Mouse (Mus musculus): ENCODE measurements around the gene Zfp708. TPM values are rescaled to one million over a fixed set of nuclear protein-coding genes. Genes with fewer than 3 reads are reported as not detected.
"Not testable (repeated sequence)": the region's sequence is repeated elsewhere in the genome, so short reads cannot be mapped to it uniquely, and the experiment has no call there.

The Zfp708 gene
- 7.5 and 8.3 TPM in 2 replicates for polyA plus RNA-seq (2015; fragmentation: Nextera tagmentation; extraction: Ambion mirVana)

DNA sequence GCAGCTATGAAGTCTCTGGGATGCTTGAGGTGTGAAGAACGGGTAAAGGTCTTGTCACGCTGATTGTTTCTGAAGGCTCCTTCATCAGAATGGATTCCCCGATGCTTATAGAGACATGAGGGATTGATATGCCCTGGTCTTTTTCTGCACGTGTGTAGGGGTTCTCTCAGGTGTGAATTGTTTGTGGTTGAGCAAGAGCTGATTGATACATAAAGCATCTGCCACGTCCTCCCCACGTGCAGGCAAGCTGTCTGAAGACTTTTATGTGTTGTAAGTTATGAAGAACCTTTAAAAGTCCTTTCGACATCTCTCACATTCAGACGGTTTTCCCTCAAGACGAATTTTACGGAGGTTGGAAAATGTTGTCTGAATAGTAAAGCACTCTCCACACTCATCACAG, at the start of gene Zfp708:
Zfp708 (minus strand) TSS at position 101 of the 400 bp plus-strand sequence.
- Histone ChIP-seq H3K4me3 (replicated peaks) (no peak within 1 kb of the TSS), H3K4me1 (no peaks in the 10 kb centered on the region), H3K9me3 (replicated peaks) (no peaks in the 10 kb centered on the region), H3K36me3 (no peaks in the 10 kb centered on the region), H3K4me2 (no peak within 1 kb of the TSS), H3K9ac (replicated peaks) (no peak within 1 kb of the TSS), H3K27ac (replicated peaks) (no peak within 1 kb of the TSS), H3K27me3 (replicated peaks) (no peaks in the 10 kb centered on the region)
- no peak for ATAC-seq (ENCODE audit: low FRiP score)
- WGBS = 91% methylated on average over 10 of the region's 10 CpGs

DNA sequence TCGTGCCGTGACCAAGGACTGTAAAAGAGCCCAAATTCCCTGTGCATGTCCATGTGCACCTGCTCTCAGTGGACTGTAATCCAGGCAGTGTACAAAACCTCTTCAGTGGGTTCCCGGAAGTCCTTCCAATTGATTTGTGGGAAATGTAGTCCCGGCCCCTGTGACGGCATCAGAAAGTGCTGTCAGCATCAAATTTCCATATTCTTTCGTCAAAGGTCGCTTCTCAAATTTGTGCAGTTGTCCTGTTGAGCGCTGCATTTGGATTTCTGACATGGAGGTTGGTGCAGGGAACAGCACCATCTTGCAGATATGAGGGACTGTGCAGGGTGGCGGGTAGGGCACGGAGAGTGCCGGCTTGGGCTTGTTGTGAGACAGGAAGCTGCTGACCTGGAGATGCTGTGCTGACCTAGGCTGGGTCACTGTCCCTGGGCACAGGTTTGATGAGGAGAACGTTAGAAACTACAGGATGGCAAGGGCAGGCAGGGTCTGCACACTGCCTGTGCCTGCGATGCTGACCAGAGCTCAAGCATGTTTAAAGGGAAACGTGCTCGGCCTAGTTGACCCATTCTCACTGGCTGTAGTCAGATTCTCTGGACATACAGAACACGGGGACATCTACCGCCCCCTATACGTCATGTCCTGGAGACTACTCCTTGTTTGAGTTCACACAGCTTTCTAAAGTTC, 30.4 kb upstream of the Zfp708 start:
- under 1% methylated on average over 18 of the region's 18 CpGs for WGBS
- Histone ChIP-seq H3K36me3 (no peaks in the 10 kb centered on the region), H3K27me3 (replicated peaks) (no peaks in the 10 kb centered on the region), H3K4me2 (peak overlapping the region; percentile 81), H3K9me3 (replicated peaks) (no peaks in the 10 kb centered on the region), H3K4me1 (peaks cover 9% of the 10 kb centered on the region; the same call in 1 of the 2 replicates), H3K4me3 (replicated peaks) (peak overlapping the region; percentile 72), H3K9ac (replicated peaks) (peak overlapping the region; percentile 72), H3K27ac (replicated peaks) (peak overlapping the region; percentile 82)
- ATAC-seq (ENCODE audit: low FRiP score) = peak; percentile 98

DNA sequence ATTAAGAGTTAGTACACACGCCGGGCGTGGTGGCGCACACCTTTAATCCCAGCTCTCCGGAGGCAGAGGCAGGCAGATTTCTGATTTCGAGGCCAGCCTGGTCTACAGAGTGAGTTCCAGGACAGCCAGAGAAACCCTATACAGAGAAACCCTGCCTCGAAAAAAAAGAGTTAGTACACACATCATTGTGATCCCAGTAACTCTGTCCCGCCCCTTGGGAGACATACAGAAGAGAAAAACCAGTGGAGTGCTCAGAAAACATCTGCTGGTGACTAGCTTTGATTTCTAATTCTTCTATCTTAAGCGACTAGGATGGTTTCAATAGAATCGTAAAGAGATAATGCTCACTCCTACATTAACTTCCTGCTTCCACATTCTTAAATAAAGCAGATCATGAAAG, 29.7 kb upstream of the Zfp708 start:
- not testable (repeated sequence) for H3K9me3 ChIP-seq (replicated peaks); H3K4me1 ChIP-seq; H3K27me3 ChIP-seq (replicated peaks); H3K36me3 ChIP-seq
- Histone ChIP-seq H3K27ac (replicated peaks) (peak overlapping the region; percentile 82), H3K4me3 (replicated peaks) (peak overlapping the region; percentile 72), H3K9ac (replicated peaks) (peak overlapping the region; percentile 72; the same call in 1 of the 2 replicates), H3K4me2 (peak overlapping the region; percentile 81)
- WGBS = 78% methylated on average over 10 of the region's 10 CpGs
- peak; percentile 49; the same call in 1 of the 2 replicates for ATAC-seq (ENCODE audit: low FRiP score)

DNA sequence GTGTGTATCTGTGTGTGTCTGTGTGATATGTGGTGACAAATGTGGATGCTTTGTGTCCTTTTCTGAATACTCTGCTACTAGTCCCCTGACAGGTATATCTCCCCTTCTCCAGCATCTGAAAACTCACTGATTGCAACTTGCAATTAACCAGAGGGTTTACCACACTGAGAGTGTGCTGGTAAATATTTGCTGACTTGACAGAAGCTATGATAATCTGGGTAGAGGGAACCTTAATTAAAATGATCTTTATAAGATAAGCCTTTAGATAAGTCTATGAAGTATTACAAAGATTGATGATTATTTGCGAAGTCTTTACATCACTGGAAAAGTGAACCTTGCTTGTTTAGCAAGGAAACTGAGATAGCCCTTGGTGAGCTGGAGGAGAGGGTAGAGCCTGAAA, 26.7 kb upstream of the Zfp708 start:
- no peaks in the 10 kb centered on the region for H3K36me3 ChIP-seq
- H3K27ac ChIP-seq (replicated peaks) = no peak overlapping the region
- no peaks in the 10 kb centered on the region for H3K27me3 ChIP-seq (replicated peaks)
- no peaks in the 10 kb centered on the region for H3K9me3 ChIP-seq (replicated peaks)
- 94% methylated on average over 1 of the region's 1 CpGs for WGBS
- H3K9ac ChIP-seq (replicated peaks) = no peak overlapping the region
- no peak overlapping the region for H3K4me3 ChIP-seq (replicated peaks)
- no peak for ATAC-seq (ENCODE audit: low FRiP score)
- peaks cover 9% of the 10 kb centered on the region; the same call in 1 of the 2 replicates for H3K4me1 ChIP-seq
- H3K4me2 ChIP-seq = no peak overlapping the region

DNA sequence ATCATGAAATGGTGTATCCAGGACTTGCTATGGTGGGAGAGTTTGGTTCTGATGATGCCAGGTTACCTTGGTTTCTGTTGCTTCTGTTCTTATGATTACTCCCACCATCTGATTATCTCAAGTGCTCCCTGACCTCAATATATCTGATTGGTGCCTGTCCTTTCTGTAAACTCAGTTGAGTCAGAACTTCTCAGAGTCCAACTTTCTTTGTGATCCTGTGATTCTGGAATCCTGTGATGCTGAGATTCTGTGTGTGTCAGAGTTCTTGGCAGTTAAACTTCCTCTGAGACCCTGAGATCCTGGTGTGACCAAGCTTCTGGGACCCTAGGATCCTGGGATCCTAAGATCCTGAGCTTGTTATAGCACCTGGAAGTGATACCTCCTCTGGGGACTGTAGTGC, 23.6 kb upstream of the Zfp708 start, which contains the start of gene Zfp759:
Zfp759 (plus strand) TSS at position 301 of the 400 bp plus-strand sequence.
- H3K4me2 ChIP-seq; H3K9ac ChIP-seq (replicated peaks); ATAC-seq (ENCODE audit: low FRiP score); H3K4me3 ChIP-seq (replicated peaks); H3K4me1 ChIP-seq; H3K36me3 ChIP-seq; H3K27ac ChIP-seq (replicated peaks); H3K27me3 ChIP-seq (replicated peaks); H3K9me3 ChIP-seq (replicated peaks): not testable (repeated sequence)

DNA sequence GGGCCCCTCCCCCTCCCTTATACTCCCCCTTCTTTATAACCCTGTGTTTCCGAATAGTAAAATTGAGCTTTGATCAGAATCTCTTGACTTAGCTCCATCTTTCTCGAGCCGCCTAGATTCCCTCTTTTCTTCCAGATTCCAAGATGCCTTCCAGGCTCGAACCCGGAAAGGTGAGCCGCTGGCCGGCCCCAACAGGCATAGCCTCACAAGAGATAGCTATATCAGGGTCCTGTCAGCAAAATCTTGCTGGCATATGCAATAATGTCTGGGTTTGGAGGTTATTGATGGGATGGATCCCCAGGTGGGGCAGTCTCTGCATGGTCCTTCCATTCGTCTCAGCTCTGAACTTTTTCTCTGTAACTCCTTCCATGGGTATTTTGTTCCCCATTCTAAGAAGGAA, 18.4 kb upstream of the Zfp708 start, which contains the start of gene Rslcan18:
Rslcan18 (minus strand) TSS at position 101 of the 400 bp plus-strand sequence.
- not testable (repeated sequence) for H3K4me3 ChIP-seq (replicated peaks); H3K4me1 ChIP-seq; H3K9me3 ChIP-seq (replicated peaks); H3K4me2 ChIP-seq; H3K27ac ChIP-seq (replicated peaks); ATAC-seq (ENCODE audit: low FRiP score); H3K36me3 ChIP-seq; H3K27me3 ChIP-seq (replicated peaks); H3K9ac ChIP-seq (replicated peaks)
- WGBS = 91% methylated on average over 8 of the region's 8 CpGs

DNA sequence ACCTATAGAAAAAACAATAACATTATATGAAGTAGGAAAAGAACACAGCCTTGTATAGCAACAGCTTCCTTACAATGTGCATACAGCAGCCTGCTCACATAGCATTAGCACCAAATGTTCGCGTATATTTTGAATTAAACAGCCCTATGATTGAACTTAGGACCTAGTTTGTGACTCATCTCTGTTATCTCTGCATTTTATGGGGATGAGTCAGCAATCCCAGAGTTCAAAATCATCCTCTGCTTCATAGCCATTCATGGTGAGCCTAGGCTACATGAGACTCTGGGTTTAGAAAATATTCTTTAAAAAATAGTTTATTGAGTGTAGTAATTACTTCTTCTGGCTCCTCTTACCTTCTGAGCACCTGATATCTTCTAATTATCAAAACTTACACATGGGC, 15.5 kb upstream of the Zfp708 start:
- Histone ChIP-seq H3K36me3 (no peaks in the 10 kb centered on the region), H3K27ac (replicated peaks) (no peak overlapping the region), H3K4me3 (replicated peaks) (no peak overlapping the region), H3K9ac (replicated peaks) (no peak overlapping the region), H3K9me3 (replicated peaks) (no peaks in the 10 kb centered on the region), H3K27me3 (replicated peaks) (no peaks in the 10 kb centered on the region), H3K4me2 (no peak overlapping the region), H3K4me1 (no peaks in the 10 kb centered on the region)
- WGBS = 93% methylated on average over 2 of the region's 2 CpGs
- no peak for ATAC-seq (ENCODE audit: low FRiP score)

DNA sequence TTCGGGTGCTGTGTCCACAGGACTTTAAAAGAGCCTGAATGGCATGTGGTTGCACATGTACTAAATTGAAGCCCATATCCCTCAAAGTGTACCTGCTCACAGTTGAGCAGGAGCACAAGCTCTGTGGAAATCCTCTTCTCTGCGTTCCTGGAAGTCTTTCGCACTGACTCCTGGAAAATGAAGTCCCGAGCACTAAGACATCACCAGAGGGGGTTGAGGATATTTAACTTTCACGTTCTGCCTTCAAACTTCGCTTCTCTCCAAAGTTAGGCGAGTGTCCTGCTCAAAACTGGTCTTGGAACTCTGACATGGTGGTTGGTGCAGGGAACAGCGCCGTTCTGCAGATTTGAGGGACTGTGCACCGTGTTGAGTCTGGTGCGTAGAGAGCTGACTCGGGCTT, 14.3 kb upstream of the Zfp708 start:
- ATAC-seq (ENCODE audit: low FRiP score) = no peak
- no peak overlapping the region for H3K9ac ChIP-seq (replicated peaks)
- 86% methylated on average over 12 of the region's 12 CpGs for WGBS
- H3K4me1 ChIP-seq = peaks cover 10% of the 10 kb centered on the region
- no peak overlapping the region for H3K4me3 ChIP-seq (replicated peaks)
- no peak overlapping the region for H3K27ac ChIP-seq (replicated peaks)
- H3K4me2 ChIP-seq = no peak overlapping the region
- H3K36me3 ChIP-seq = no peaks in the 10 kb centered on the region
- no peaks in the 10 kb centered on the region for H3K27me3 ChIP-seq (replicated peaks)
- no peaks in the 10 kb centered on the region for H3K9me3 ChIP-seq (replicated peaks)

DNA sequence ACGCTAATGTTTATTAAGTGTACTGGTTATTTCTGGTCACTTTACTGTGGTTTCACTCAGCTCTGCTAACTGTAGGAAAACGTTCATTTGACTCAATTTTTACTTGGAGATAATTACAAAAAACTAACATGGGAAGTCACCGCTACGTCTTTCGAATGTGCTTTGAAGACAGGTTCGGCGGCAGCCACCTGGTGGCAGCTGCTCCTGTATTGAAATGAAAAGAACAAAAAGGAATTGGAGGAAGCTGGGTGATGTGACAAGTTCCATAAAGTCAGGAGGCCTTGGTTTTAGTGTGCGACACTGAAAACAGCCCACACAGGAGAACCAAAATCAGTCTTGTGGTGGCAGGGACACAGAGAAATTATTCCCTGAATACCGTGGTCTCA, 11.0 kb upstream of the Zfp708 start:
- no peaks in the 10 kb centered on the region for H3K27me3 ChIP-seq (replicated peaks)

DNA sequence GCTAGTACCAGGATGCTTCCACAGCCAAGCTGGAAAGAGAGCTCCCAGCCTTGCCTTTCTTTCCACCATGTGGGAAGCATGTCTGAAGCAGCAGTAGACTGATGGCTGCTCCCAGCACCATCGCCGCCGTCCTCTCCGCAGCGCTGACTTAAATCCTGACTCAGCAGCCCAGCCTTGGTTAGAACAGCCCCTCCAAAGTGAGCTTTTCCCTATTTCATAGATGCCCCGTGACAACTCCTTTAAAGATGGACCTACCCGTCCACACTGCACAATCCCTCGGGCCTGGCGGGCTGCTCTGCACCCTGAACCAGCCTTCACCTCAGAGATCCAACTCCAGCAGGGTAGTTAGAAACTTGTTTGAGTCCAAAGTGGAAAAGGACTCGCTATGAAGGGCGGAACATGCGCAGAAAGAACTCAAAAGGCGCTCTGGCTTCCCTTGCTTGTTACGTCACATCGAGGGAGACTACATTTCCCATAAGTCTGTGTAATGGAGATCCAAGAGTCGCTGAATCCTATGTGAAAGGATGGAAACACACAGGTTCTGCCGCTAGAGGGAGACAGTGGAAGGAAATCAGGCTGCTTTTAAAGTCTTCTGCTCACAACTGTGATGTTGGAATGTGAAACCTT, 10.5 kb upstream of the Zfp708 start, which contains the start of gene Gm28557:
Gm28557 (minus strand) TSS at position 411 of the 627 bp plus-strand sequence.
- Histone ChIP-seq H3K27ac (replicated peaks) (peak within 1 kb of the TSS; percentile 84), H3K9ac (replicated peaks) (peak within 1 kb of the TSS; percentile 60), H3K4me2 (peak within 1 kb of the TSS; percentile 86), H3K4me1 (peaks cover 10% of the 10 kb centered on the region), H3K9me3 (replicated peaks) (no peaks in the 10 kb centered on the region), H3K4me3 (replicated peaks) (peak within 1 kb of the TSS; percentile 66), H3K27me3 (replicated peaks) (no peaks in the 10 kb centered on the region), H3K36me3 (no peaks in the 10 kb centered on the region; the same call in 1 of the 2 replicates)
- peak; percentile 99 for ATAC-seq (ENCODE audit: low FRiP score)
- under 1% methylated on average over 17 of the region's 17 CpGs for WGBS

More for the DNA sequence above, 11.0 kb upstream of the Zfp708 start:
- Histone ChIP-seq H3K4me1 (peaks cover 10% of the 10 kb centered on the region), H3K9ac (replicated peaks) (peak overlapping the region; percentile 34), H3K36me3 (no peaks in the 10 kb centered on the region; the same call in 1 of the 2 replicates), H3K4me3 (replicated peaks) (peak overlapping the region; percentile 66), H3K27ac (replicated peaks) (peak overlapping the region; percentile 84), H3K9me3 (replicated peaks) (no peaks in the 10 kb centered on the region), H3K4me2 (peak overlapping the region; percentile 86)
- peak; percentile 87 for ATAC-seq (ENCODE audit: low FRiP score)
- 4% methylated on average over 9 of the region's 9 CpGs for WGBS

DNA sequence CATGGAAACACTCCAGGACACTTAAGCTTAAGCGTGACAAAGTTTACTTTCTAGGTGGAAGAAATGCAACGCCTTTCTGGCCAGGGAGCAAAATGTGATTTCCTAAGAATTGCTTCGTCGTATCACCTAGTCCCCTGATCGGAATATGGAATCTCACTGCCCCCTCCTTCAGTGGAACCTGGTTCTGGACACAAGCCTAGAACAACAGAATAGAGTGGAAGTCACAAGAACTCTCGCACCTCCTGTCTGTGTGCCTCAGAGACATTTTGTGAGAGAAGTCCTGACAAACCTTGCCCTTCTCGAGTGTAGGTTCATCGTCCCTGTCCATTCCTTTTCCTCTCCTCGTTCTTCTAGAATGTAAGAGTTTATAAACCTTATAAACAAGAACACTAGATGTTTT, 9.9 kb upstream of the Zfp708 start:
- Histone ChIP-seq H3K9ac (replicated peaks) (peak overlapping the region; percentile 60), H3K36me3 (no peaks in the 10 kb centered on the region; the same call in 1 of the 2 replicates), H3K4me3 (replicated peaks) (peak overlapping the region; percentile 66), H3K4me2 (peak overlapping the region; percentile 86), H3K27ac (replicated peaks) (peak overlapping the region; percentile 84; the same call in 1 of the 2 replicates), H3K27me3 (replicated peaks) (no peaks in the 10 kb centered on the region), H3K4me1 (peaks cover 10% of the 10 kb centered on the region), H3K9me3 (replicated peaks) (no peaks in the 10 kb centered on the region)
- no peak for ATAC-seq (ENCODE audit: low FRiP score)
- 70% methylated on average over 9 of the region's 9 CpGs for WGBS

DNA sequence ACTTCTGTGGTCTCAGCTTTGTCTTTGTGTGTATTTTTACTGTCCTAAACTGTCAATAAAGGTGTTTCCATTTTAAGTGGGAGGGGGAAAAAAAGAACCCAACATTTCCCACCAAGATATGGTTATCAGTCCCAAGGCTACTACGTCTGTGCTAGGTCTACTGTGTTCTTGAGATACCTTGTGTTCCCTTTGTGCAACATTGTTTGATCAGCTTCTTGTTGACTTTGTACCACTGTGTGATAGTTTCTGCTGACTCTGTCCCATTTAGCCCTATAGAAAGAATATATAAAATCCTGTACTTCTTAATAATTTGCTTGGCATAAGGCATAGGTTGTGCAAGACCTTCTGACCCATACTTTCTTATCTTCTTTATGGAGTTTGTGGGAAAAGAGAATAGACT, 7.6 kb downstream of the Zfp708 start:
- no peaks in the 10 kb centered on the region for H3K36me3 ChIP-seq
- no peak overlapping the region for H3K9ac ChIP-seq (replicated peaks)
- H3K27me3 ChIP-seq (replicated peaks) = no peaks in the 10 kb centered on the region
- H3K4me1 ChIP-seq = no peaks in the 10 kb centered on the region
- no peaks in the 10 kb centered on the region for H3K9me3 ChIP-seq (replicated peaks)
- WGBS = 88% methylated on average over 1 of the region's 1 CpGs
- no peak overlapping the region for H3K4me2 ChIP-seq
- no peak overlapping the region for H3K4me3 ChIP-seq (replicated peaks)
- ATAC-seq (ENCODE audit: low FRiP score) = no peak
- H3K27ac ChIP-seq (replicated peaks) = no peak overlapping the region

All from neural tube, embryonic 15.5 days (tissue).